Mouse (Mus musculus): ENCODE measurements around the gene Tenm3.

DNA sequence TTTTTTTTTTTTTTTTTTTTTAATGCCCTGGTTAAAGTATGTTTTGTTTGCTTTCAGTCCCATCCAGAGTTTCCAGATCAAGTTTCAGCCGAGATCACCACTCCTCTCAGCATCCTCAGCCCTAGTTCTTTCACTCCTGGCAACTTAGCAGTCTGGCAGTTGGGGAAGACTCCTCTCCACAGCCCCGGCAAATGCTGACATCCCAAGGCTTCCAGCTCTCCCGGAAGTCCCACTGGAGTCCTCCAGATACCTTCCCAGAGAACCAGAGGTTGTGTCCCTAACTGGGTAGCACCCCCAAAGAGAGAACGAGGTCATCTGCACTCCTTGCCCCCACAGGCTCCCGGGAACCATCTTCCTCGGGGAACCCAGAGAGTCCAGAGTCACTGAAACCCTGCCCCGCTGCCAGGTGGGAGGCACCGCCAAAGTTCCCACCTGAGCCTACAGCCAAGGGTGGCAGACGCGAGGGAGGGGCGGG is 1.2 kb downstream of the Tenm3 start:
- TF ChIP-seq CTCF (IDR thresholded peaks at IDR 0.05; ENCODE audit: borderline replicate concordance, insufficient read depth, low read length) (no peak), POLR2A (IDR thresholded peaks at IDR 0.05; ENCODE audit: low read depth, low read length) (no peak)
